Mouse (Mus musculus) right cerebral cortex, adult 2 months (tissue): Measurements from ENCODE around the gene Kxd1.
A peak's percentile ranks its signal among the peaks of the same experiment; 100 is the strongest.

Experiments
- DNase-seq, 2 experiments: peaks; one replicate each; pipeline ENCODE4 v3.0.0; 2021 to 2022; ENCODE audit warnings: low spot score in 2 of 2

Gene Kxd1

DNA sequence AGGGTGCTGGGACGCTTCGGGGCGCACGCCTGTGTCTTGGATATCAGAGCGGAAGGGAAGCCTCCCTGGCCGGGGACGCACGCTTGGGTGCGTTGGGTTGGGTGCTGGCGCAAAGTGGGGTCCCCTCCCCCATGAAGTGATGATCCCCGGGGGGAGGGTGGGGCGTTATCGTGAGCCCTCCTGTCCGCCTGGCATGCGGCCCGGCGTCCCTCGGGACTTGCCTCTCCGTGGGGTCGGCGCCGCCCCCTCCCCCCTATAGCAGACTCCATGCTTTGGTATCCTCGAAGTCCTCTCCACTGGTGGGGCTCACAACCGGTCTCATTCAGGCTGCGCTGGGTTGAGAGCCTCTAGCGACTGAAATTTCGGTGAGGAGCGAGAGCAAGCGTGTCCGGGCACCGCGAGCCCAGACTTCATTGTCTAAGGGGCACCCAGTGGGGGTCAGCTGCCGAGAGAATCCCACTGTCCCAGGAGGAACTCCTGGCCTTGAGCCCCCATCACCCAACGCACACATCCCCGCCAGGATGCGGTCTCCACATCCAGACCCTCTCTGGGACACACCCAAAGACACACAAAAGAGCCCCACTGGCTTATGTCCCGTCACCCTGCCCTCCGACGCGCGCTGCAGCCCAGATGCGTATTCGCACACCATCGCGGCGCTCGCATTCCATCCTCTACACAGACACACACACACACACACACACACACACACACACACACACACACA lies 33.9 kb downstream of the Kxd1 start:
- DNase-seq = no peak

DNA sequence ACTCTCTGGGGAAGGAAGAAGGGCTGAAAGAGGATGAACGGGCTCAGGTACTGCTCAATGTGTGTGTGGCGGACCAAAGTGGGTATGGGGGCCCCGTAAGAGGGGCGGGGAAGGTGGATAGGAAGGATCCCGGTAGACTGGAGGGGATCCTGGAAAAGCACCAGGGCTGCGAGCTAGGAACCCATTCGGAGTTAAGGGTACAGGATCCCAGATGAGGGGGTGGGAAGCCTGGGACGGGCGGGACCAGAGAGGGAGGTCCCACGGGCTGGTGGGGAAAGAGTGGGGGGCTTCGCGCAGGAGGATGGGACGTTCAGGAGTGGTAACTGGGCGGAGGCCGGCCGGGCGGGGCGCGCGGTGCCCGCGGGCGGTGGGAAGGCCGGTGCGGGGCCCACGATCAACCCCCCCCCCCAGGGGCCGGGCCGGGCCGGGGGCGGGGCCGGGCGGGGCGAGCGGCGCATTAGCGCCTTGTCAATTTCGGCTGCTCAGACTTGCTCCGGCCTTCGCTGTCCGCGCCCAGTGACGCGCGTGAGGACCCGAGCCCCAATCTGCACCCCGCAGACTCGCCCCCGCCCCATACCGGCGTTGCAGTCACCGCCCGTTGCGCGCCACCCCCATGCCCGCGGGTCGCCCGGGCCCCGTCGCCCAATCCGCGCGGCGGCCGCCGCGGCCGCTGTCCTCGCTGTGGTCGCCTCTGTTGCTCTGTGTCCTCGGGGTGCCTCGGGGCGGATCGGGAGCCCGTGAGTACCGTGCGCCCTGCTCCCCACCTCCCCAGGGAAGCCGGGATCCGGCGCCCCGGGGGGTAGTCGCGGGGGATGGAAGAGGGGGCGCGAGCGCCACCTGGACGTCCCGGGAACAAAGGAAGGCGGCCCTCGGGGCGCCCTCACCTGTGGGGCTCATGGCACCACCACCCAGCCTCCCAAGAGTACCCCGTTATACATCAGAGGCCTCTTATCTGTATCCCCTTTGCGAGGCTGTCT lies 34.8 kb downstream of the Kxd1 start, which contains the start of gene Crlf1:
Gene Crlf1, plus strand, starts transcription at position 495 of the 977 bp plus-strand sequence.
- DNase-seq = no peak

DNA sequence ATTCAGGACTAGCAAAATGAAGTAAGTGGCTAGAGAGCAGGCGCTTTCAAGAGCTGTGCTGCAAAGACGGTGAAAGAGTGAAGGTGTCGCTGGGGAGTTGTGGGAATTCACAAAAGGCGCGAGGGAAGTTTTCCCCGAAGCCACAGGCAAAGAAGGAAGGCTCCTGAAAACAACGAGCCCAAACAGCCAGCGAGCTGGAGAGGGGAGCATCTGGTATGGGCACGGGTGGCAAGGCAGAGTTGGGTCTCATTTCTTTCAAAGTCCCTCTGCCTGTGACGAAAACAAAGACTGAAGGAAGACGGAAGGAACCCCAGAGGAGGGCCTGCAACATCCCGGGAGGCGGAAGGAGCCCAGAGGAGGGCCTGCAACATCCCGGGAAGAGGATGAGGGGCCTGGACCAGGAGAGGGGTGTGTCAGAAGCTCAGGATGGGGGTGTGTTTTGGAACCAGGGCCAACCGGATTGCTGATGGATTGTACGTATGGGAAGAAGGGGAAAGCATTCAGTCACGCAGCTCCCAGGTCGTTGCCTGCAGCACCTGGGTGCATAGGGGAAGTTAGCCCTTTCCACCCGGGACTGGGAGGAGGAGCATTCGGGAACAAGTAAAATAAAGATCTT lies 36.8 kb downstream of the Kxd1 start:
- no peak for DNase-seq

GRCm38 (mm10) chr8:70490061-70490879 lies 37.5 kb downstream of the Kxd1 start:
- no peak for DNase-seq

DNA sequence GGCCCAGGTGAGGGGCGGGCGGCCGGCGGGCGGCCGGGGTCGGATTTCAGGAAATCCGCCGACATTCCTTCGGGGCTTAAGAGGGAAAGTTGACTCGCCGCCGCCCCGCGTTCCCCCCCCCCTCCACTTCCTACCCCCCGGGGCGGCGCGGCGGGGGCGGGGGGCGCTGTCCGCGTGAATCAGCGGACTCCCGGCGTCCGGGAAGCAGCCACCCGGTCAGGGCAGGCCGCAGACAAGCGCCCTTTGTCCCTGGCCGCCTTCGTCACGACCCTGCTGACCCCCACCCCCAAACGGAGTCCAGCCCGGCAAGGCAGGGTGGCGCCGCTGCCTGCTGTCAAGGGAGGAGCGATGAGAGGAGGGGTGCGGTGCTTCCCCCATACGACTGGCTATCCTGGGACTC lies 38.2 kb downstream of the Kxd1 start:
- DNase-seq = no peak

GRCm38 (mm10) chr8:70488931-70489470 lies 38.8 kb downstream of the Kxd1 start:
- no peak for DNase-seq

- DNase-seq = no peak
Measured at GRCm38 (mm10) chr8:70487993-70488796, 39.6 kb downstream of the Kxd1 start.

- peak; percentile 63 to 70 for DNase-seq
Measured at GRCm38 (mm10) chr8:70486941-70487520, 40.7 kb downstream of the Kxd1 start, which contains the start of gene Tmem59l. Gene Tmem59l (minus strand): TSS chr8:70487358.

GRCm38 (mm10) chr8:70486191-70486681 lies 41.5 kb downstream of the Kxd1 start:
- DNase-seq = no peak

- no peak for DNase-seq
Measured at GRCm38 (mm10) chr8:70482943-70483342, 44.8 kb downstream of the Kxd1 start.

- DNase-seq = peak; percentile 67 to 70
Measured at GRCm38 (mm10) chr8:70481908-70482307, 45.8 kb downstream of the Kxd1 start.

DNA sequence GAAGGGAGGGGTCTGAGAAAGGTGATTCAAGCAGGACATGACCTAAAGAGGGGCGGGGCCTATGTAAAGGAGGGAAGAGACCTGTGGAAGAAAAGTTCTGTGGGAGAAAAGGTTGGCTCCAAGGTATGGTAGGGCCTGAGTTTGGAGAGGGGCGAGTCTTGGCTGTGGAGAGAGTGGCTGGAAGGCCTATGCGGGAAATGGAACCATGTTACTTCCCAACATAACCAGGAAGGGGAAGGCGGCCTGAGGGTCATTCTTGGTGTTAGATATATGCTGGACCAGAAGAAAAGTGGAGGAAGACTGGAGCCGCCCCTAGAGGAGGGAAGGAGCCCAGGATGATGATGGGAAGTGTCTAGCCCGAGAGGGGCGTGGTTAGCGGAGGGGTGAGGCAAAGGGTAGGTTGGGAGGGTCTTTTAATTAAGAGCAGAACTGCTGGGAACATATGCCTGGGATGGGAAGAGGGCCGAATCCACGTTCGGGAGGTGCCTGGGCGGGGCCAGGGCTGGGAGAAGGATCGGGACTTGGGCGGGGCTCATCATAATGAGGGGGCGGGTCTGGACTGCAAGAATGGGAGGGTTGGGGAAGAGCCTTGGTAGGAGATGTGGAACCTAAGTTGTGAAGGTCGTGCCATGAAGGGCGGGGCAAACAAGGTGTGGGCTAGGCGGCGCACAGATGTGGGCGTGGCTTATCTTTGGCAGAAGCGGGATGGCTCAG lies 50.3 kb downstream of the Kxd1 start:
- DNase-seq = no peak

- peak; percentile 83 to 88 for DNase-seq
Measured at GRCm38 (mm10) chr8:70476333-70477268, 51.2 kb downstream of the Kxd1 start, which contains the start of gene Klhl26. Gene Klhl26 (minus strand): TSS chr8:70476968.

- DNase-seq = no peak
Measured at GRCm38 (mm10) chr8:70471856-70472255, 55.9 kb downstream of the Kxd1 start.

DNA sequence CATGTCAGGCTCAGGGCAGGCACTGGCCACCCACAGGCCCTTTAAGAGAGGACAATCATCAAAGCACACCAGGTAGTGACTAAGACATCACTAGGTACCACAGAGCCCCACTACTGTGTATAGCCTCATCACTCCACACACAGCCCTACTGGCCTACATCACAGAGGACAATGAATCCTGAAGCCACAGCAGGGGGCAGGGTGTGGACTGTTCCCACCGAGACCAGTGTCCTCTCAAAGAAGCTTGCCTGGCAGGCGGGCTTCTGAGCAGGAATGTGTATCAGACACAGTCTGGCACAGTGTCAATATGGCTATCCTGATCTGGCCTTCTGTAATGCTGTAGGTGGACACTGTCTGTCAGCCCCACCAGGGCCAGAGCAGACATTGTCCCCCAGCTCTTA lies 57.8 kb downstream of the Kxd1 start:
- DNase-seq = no peak

DNA sequence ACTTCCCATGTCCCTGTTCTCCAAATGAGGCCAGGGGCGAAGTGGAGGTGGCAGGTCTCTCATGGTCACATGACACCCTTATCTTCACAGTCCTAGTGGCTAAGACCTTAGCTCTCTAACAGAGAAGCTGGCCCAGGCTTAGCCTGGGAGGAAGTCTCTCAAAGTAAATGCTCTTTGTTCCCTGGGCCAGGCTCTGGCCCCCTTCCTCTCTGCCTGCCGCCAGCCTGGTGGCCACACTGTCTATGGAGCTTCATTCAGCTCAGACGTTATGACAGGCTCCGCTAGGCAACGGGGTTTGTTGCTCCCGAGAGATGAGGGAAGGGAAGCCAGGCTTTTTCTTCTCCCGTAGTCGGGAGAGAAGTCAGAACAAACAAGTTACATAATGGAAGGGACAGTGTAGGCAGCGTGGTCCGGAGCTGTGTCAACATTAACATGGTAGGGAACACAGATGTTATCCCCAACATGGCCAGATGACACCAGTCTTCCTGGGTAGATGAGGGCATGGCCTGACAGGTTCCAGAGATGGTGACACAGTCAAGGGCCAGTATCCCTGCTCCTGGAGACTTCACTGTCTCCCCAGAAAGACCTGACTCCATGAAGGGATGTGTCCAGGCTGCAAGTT lies 58.4 kb downstream of the Kxd1 start:
- no peak for DNase-seq

DNA sequence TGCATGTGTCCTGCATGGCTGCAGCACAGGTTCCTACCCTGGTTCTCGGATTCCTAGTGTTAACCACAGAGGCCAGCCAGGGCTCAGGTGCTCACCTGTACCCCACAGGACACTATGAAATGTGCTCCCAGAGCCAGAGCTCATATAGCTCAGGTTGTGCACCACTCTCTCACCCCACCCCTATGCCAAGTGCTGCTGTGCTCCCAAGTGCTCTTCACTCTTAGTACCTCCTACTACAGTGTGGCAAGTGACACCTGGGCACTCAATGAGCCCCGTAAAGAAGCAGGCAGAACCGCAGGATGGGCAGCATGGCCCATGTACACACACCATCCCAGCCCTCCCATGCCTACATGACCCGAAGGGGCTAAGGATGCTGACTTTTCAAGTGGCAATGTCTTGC lies 59.0 kb downstream of the Kxd1 start:
- DNase-seq = no peak
